Mouse (Mus musculus) heart, embryonic 16.5 days (tissue): ENCODE measurements at regions not wholly inside any gene's neighbourhood (a gene's known extent, or its start where the extent isn't known, plus 50 kb on each side); places are given as distances from the start of the nearest gene placed in this dataset.

Experiments
- ATAC-seq: fragments of 200-750 bp; cut with Nextera tagmentation; replicated peaks from 2 replicates; pipeline ENCODE4 v1.8.0; 2017; ENCODE audit warnings: moderate number of reproducible peaks; ENCODE audit not compliant: insufficient read depth, low FRiP score; ENCODE audit errors: extremely low read depth
- H3K27ac ChIP-seq: fragments of 300-500 bp; sonication (generic); 2 replicates; pipeline ENCODE4 v1.5.1; 2014; ENCODE audit warnings: mild to moderate bottlenecking, low read length, control low read depth, moderate library complexity
- H3K27me3 ChIP-seq: fragments of 300-500 bp; sonication (generic); 2 replicates; pipeline ENCODE4 v1.6.1; 2014; ENCODE audit warnings: low read length, mixed read lengths; ENCODE audit not compliant: control insufficient read depth, insufficient read depth
- H3K36me3 ChIP-seq: fragments of 300-500 bp; sonication (generic); 2 replicates; pipeline ENCODE4 v1.6.1; 2014; ENCODE audit not compliant: control insufficient read depth, insufficient read depth
- H3K4me1 ChIP-seq: fragments of 300-500 bp; sonication (generic); 2 replicates; pipeline ENCODE4 v1.6.1; 2014; ENCODE audit warnings: low read length, mixed read lengths; ENCODE audit not compliant: control insufficient read depth, insufficient read depth
- H3K4me2 ChIP-seq: fragments of 300-500 bp; sonication (generic); 2 replicates; pipeline ENCODE4 v1.6.1; 2014; ENCODE audit warnings: low read depth, mild to moderate bottlenecking, control low read depth, low read length
- H3K4me3 ChIP-seq: fragments of 300-500 bp; sonication (generic); 2 replicates; pipeline ENCODE4 v1.5.1; 2014; ENCODE audit warnings: mild to moderate bottlenecking, control low read depth, low read length
- H3K9ac ChIP-seq: fragments of 300-500 bp; sonication (generic); 2 replicates; pipeline ENCODE4 v1.6.1; 2014; ENCODE audit warnings: low read length, control low read depth
- H3K9me3 ChIP-seq: fragments of 300-500 bp; sonication (generic); replicated peaks from 2 replicates; pipeline ENCODE4 v1.6.1; 2016; ENCODE audit warnings: low read length; ENCODE audit not compliant: control insufficient read depth
- WGBS: fragments of 180-500 bp; shearing (Covaris S2); extraction: QIAGEN DNeasy Blood & Tissue Kit; methylation state at CpG from one replicate; pipeline ENCODE4 v1.1.7; 2014; 5-methylcytosine and 5-hydroxymethylcytosine counted together

- no peaks in the 10 kb centered on the region for H3K9me3 ChIP-seq
- no peaks in the 10 kb centered on the region for H3K36me3 ChIP-seq
- H3K4me1 ChIP-seq, result no peaks in the 10 kb centered on the region
- WGBS, result 64% methylated on average over 4 of the region's 4 CpGs
- no peak overlapping the region for H3K27ac ChIP-seq
- H3K9ac ChIP-seq, result no peak overlapping the region
- H3K27me3 ChIP-seq, result no peaks in the 10 kb centered on the region
- H3K4me2 ChIP-seq, result no peak overlapping the region
- no peak for ATAC-seq
- no peak overlapping the region for H3K4me3 ChIP-seq
Observed at GRCm38 (mm10) chr15:60706009-60706408, 147.6 kb downstream of the Fam84b start.

- ATAC-seq, result no peak
- no peaks in the 10 kb centered on the region for H3K27me3 ChIP-seq
- no peaks in the 10 kb centered on the region for H3K9me3 ChIP-seq
- no peak overlapping the region for H3K4me3 ChIP-seq
- H3K27ac ChIP-seq, result no peak overlapping the region
- H3K9ac ChIP-seq, result no peak overlapping the region
- no peak overlapping the region for H3K4me2 ChIP-seq
- H3K4me1 ChIP-seq, result no peaks in the 10 kb centered on the region
- no peaks in the 10 kb centered on the region for H3K36me3 ChIP-seq
Observed at GRCm38 (mm10) chr15:60701273-60701672, 152.3 kb downstream of the Fam84b start.

- peaks cover 12% of the 10 kb centered on the region for H3K4me1 ChIP-seq
- ATAC-seq, result no peak
- H3K4me2 ChIP-seq, result no peak overlapping the region
- H3K36me3 ChIP-seq, result no peaks in the 10 kb centered on the region
- H3K4me3 ChIP-seq, result no peak overlapping the region
- H3K27ac ChIP-seq, result no peak overlapping the region
- H3K9ac ChIP-seq, result no peak overlapping the region
- H3K27me3 ChIP-seq, result no peaks in the 10 kb centered on the region
- H3K9me3 ChIP-seq, result no peaks in the 10 kb centered on the region
- 89% methylated on average over 3 of the region's 3 CpGs for WGBS
Observed at GRCm38 (mm10) chr15:60694746-60695145, 158.8 kb downstream of the Fam84b start.

- Histone ChIP-seq H3K27me3 (no peaks in the 10 kb centered on the region), H3K27ac (no peak overlapping the region)
- ATAC-seq, result no peak
Observed at GRCm38 (mm10) chr15:60693751-60694500, 159.7 kb downstream of the Fam84b start.

GRCm38 (mm10) chr15:60692718-60693597 is 160.6 kb downstream of the Fam84b start:
- H3K4me2 ChIP-seq, result no peak overlapping the region
- no peak for ATAC-seq
- H3K9ac ChIP-seq, result no peak overlapping the region
- 44% methylated on average over 6 of the region's 6 CpGs for WGBS
- H3K4me1 ChIP-seq, result peaks cover 12% of the 10 kb centered on the region
- H3K27me3 ChIP-seq, result no peaks in the 10 kb centered on the region
- peak overlapping the region; percentile 10; the same call in 1 of the 2 replicates for H3K27ac ChIP-seq
- H3K9me3 ChIP-seq, result no peaks in the 10 kb centered on the region
- H3K36me3 ChIP-seq, result no peaks in the 10 kb centered on the region
- no peak overlapping the region for H3K4me3 ChIP-seq

More at GRCm38 (mm10) chr15:60693751-60694500, 159.7 kb downstream of the Fam84b start:
- H3K9ac ChIP-seq, result no peak overlapping the region
- WGBS, result 65% methylated on average over 7 of the region's 7 CpGs
- H3K4me2 ChIP-seq, result no peak overlapping the region
- H3K36me3 ChIP-seq, result no peaks in the 10 kb centered on the region
- H3K4me1 ChIP-seq, result peaks cover 12% of the 10 kb centered on the region
- H3K9me3 ChIP-seq, result no peaks in the 10 kb centered on the region
- H3K4me3 ChIP-seq, result no peak overlapping the region

- no peaks in the 10 kb centered on the region for H3K36me3 ChIP-seq
- H3K27me3 ChIP-seq, result no peaks in the 10 kb centered on the region
- H3K9ac ChIP-seq, result no peak overlapping the region
- 37% methylated on average over 3 of the region's 3 CpGs for WGBS
- peaks cover 12% of the 10 kb centered on the region for H3K4me1 ChIP-seq
- H3K27ac ChIP-seq, result no peak overlapping the region
- H3K4me3 ChIP-seq, result no peak overlapping the region
- H3K9me3 ChIP-seq, result no peaks in the 10 kb centered on the region
- no peak overlapping the region for H3K4me2 ChIP-seq
- no peak for ATAC-seq
Observed at GRCm38 (mm10) chr15:60692149-60692548, 161.4 kb downstream of the Fam84b start.

GRCm38 (mm10) chr15:60677397-60677796 is 176.2 kb downstream of the Fam84b start:
- Histone ChIP-seq H3K27ac (no peak overlapping the region), H3K4me2 (no peak overlapping the region), H3K4me1 (no peaks in the 10 kb centered on the region), H3K27me3 (no peaks in the 10 kb centered on the region), H3K9me3 (no peaks in the 10 kb centered on the region), H3K36me3 (no peaks in the 10 kb centered on the region), H3K9ac (no peak overlapping the region), H3K4me3 (no peak overlapping the region)
- no peak for ATAC-seq
- 60% methylated on average over 3 of the region's 3 CpGs for WGBS

GRCm38 (mm10) chr15:60657572-60657971 is 196.0 kb downstream of the Fam84b start:
- H3K4me2 ChIP-seq, result no peak overlapping the region
- no peak for ATAC-seq
- H3K9ac ChIP-seq, result no peak overlapping the region
- H3K4me1 ChIP-seq, result no peaks in the 10 kb centered on the region
- H3K36me3 ChIP-seq, result no peaks in the 10 kb centered on the region
- no peak overlapping the region for H3K4me3 ChIP-seq
- WGBS, result 72% methylated on average over 7 of the region's 7 CpGs
- H3K9me3 ChIP-seq, result no peaks in the 10 kb centered on the region
- no peaks in the 10 kb centered on the region for H3K27me3 ChIP-seq
- H3K27ac ChIP-seq, result no peak overlapping the region

- Histone ChIP-seq H3K36me3 (no peaks in the 10 kb centered on the region), H3K27me3 (no peaks in the 10 kb centered on the region), H3K9me3 (no peaks in the 10 kb centered on the region), H3K27ac (no peak overlapping the region), H3K4me3 (no peak overlapping the region), H3K9ac (no peak overlapping the region), H3K4me1 (no peaks in the 10 kb centered on the region), H3K4me2 (no peak overlapping the region)
- WGBS, result 54% methylated on average over 3 of the region's 3 CpGs
- ATAC-seq, result no peak
Observed at GRCm38 (mm10) chr15:60655113-60655512, 198.5 kb downstream of the Fam84b start.
